Mouse (Mus musculus) spleen, postnatal 0 days (tissue): ENCODE data around the gene Thra. TPM values are rescaled to one million over a fixed set of nuclear protein-coding genes. Genes with fewer than 3 reads are reported as not detected.

Experiments used
- polyA plus RNA-seq: library from polyadenylated mRNA; unstranded; fragments of >200 nt; fragmentation: Nextera tagmentation; extraction: Ambion mirVana; gene quantifications from 2 replicates; pipeline ENCODE4 v1.2.1, GENCODE M21; 2015

The Thra gene
- polyA plus RNA-seq, result 15.5 and 19.9 TPM in 2 replicates

DNA sequence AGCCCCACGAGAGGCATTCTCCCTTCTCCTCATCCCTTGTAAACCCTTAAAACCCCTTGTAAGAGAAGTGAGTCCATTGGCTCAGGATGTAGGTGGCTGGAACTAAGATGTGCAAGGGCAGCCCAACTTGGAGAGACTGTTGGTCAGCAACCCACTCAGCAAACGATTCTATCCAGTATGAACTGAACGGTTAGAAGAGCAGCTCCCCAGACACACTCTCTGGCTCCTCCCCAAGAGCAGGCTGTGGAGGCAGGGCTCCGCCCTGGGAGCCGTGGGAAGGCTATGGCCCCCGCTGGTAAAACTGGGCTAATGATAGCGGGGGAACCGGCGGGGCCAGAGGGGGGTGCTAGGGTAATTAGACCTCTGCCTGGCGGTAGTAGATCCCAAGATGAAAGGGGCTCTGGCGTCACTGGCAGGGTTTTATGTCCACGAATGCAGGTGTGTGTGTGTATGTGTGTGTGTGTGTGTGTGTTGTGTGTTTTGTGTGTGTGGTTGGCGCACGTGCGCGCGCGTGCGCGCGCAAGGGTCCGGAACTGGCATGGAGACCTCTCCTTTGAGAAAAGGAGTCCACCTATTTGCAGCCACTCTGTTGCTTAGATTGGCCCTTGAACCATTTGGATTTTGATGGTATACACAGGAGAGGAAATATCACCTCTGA is at the start of gene Thra:
Gene Thra, plus strand, starts transcription at position 246 of the 658 bp plus-strand sequence.

DNA sequence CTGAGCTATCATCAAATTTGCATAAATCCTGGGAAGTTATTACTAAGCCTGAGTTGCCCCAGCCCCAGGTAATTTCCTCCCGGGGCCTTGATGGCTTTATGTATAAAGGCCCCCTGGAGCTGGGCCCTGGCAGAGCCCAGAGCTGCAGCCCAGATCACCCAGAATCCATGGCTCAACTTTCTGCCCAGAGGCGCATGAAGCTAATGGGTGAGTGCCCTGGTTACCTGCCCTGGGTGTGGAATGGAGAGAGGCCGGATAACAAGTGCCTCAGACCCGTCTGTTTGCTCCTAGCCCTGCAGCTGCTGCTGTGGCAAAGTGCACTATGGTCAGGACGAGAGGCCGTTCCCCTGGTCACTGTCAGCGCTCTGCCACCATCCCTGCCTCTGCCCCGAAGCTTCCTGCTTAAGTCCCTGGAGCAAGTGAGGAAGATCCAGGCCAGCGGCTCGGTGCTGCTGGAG is 39.2 kb upstream of the Thra start, which contains the start of gene Csf3:
Gene Csf3, plus strand, starts transcription at position 51 of the 458 bp plus-strand sequence.

DNA sequence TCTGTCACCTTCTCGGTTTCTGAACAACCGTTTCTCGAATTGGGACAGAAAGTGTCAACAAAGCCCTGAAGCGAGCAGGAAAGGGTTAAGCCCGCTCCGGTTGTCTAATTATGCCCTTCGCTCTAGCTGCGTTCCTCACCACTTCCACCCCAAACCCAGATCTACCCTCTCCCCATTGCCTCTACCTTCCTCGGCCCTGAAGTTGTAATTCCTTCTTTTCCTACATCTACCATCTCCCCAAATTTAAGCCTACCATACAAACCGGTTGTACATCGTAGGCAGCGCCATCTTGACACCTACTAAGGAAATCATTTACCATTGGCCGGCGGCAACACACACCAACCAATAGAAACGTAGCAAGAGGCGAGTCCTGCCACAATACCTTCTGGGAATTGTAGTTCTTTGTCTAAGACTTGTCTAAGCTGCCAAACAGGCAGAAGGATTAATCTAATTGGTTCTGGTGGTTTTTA is 11.3 kb upstream of the Thra start, which contains the start of gene Med24:
Gene Med24, minus strand, starts transcription at position 317 of the 470 bp plus-strand sequence.

DNA sequence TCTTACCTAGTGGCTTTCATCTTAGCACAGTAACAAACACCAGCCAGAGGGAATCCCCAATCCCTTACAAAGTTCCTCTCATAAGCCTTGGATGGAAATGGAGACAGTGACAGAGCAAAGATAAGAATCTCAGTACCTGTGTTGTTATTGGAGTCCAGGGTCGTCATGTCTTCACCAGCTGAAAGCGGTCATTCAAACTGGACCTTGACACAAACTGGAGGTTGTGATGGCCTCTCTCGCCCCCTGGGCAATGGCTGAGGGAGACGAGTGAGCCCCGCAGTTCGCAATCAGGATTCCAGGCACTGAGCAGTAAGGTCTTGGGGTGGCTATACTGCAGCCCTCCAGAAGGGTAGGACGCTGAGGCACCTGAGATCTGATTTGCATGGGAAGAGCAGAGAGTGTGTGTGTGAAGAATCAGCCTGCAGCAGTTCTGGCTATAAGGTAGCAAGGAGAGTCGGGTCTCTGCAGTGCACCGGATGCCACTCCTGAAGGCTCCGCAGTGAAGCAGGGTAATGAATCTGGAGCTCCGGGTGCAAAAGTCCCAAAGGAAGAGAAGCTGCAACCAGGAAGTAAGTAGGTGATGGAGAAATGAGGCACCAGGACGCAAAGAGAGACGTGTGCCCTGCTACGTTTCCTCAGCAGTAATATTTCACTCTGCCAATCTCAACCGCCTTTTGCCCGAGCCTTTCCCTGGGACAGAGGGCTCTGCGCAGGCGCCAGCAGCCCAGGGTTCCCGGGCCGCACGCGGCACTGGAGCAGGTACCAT is 34.3 kb downstream of the Thra start, which contains the start of gene Nr1d1:
Gene Nr1d1, minus strand, starts transcription at position 752 of the 766 bp plus-strand sequence.

DNA sequence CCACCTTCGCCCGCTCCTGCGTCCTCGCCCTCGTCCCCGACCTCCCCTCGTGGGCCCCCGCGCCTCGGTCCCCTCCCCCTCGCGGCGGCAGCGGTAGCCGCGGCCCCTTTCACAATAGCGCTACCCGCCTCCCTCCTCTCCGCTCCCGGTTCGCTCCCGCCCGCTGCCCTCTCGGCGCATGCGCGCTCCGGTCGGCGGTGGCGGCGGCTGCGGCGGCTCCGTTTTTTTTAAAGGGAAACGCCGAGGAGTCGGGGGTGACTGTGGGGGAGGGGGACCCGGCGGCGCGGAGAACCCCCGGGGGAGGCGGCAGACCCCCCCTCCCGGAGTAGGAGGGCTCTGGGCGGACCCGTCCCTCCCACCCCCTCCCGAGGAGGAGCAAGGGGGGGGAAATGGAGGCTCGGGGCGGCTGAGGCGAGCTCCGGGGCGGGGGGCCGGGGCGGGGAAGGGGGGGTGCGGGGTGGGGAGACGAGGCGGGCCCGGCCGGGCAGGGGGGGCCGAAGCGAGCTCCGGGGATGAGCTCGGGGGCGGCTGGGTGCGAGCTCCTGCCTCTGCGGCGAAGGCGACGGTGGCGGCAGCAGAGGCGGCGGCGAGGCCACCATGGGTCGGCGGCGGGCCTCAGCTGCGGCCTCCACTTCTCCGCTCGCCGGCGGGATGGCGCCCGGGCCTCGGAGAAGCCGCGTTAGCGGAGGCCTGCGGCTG is 54.7 kb downstream of the Thra start, which contains the start of gene Msl1:
Gene Msl1, plus strand, starts transcription at position 502 of the 699 bp plus-strand sequence.

DNA sequence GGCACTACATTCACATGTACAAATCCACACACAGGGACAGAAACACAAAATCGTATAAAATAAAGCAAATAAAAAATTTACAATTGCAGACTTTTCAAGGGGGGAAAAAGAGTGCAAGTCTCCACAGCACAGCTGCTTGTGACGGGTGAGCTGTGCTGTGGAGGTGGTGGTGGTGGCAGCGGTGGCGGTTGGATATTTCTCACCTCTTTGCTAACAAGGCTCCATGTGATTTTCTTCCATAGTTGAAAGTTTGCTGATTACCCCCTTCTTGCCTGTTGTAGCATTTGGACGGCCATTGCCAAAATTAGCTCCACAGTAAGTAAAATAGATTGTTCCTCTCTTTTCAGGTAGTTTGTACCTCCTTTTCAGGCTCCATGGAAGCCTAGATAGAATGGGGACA is 64.2 kb downstream of the Thra start, which contains the start of gene Casc3:
Gene Casc3, plus strand, starts transcription at position 301 of the 400 bp plus-strand sequence.

Other genes with a start within 250 kb of the Thra start
- 2.8 and 3.2 TPM in 2 replicates for gene Ikzf3, start 194.6 kb upstream of the Thra start, polyA plus RNA-seq
- 0.86 and 1.9 TPM in 2 replicates for gene Zpbp2, start 189.5 kb upstream of the Thra start, polyA plus RNA-seq
- 47.2 and 53.2 TPM in 2 replicates for gene Ormdl3, start 153.3 kb upstream of the Thra start, polyA plus RNA-seq
- not detected in 2 replicates for gene Lrrc3c, start 142.3 kb upstream of the Thra start, polyA plus RNA-seq
- gene Gm12355, start 115.0 kb upstream of the Thra start, polyA plus RNA-seq, result 0.89 and 0.91 TPM in 2 replicates
- not detected in 2 replicates for gene Gsdma3, start 114.3 kb upstream of the Thra start, polyA plus RNA-seq
- gene Gsdma2, start 93.9 kb upstream of the Thra start, polyA plus RNA-seq, result not detected in 2 replicates
- 0.08 and 0.10 TPM in 2 replicates for gene Gsdma, start 76.3 kb upstream of the Thra start, polyA plus RNA-seq
- gene Psmd3, start 58.1 kb upstream of the Thra start, polyA plus RNA-seq, result 97.4 and 100 TPM in 2 replicates
- gene Csf3, start 39.4 kb upstream of the Thra start, polyA plus RNA-seq, result not detected in 2 replicates
- gene Med24, start 11.2 kb upstream of the Thra start, polyA plus RNA-seq, result 22.2 and 22.7 TPM in 2 replicates
- 0.90 and 1.2 TPM in 2 replicates for gene Nr1d1, start 34.7 kb downstream of the Thra start, polyA plus RNA-seq
- gene Msl1, start 54.9 kb downstream of the Thra start, polyA plus RNA-seq, result 15.0 and 18.0 TPM in 2 replicates
- gene Casc3, start 64.3 kb downstream of the Thra start, polyA plus RNA-seq, result 15.9 and 16.2 TPM in 2 replicates
- gene Rapgefl1, start 96.1 kb downstream of the Thra start, polyA plus RNA-seq, result 0.19 and 0.38 TPM in 2 replicates
- 3.2 and 3.7 TPM in 2 replicates for gene Wipf2, start 123.0 kb downstream of the Thra start, polyA plus RNA-seq
- gene Cdc6, start 167.2 kb downstream of the Thra start, polyA plus RNA-seq, result 59.7 and 71.2 TPM in 2 replicates
- 13.0 and 18.8 TPM in 2 replicates for gene Rara, start 187.2 kb downstream of the Thra start, polyA plus RNA-seq
- gene Gjd3, start 242.4 kb downstream of the Thra start, polyA plus RNA-seq, result 0.52 TPM in 1 of 2 replicates, not detected in the other